ENCODE assay signal across 19 mouse cellular contexts in genomic region chr2:34549469-34549868, GRCm38 (mm10).
DNase-seq lines count a peak whose midpoint lies in the region; ATAC-seq lines count a peak whose summit lies in the region.
"Had no signal": no experiment of that assay in that cellular context is flagged by ENCODE, and none has a peak within 500 bp of the region (broad histone marks: within the 10 kb centered on the region; RNA-seq: fewer than 3 reads in every experiment).

No protein-coding gene starts in this region.

- DNase-seq in heart, embryonic 10.5 days (ENCODE audit: low spot score), result no peak
- DNase-seq in heart, postnatal 36 days, result no peak
- DNase-seq in hindbrain, embryonic 10.5 days (ENCODE audit: low spot score), result no peak
- DNase-seq in hindbrain, embryonic 14.5 days (ENCODE audit: low spot score), result no peak
- peak; percentile 22 for DNase-seq in ovary, postnatal 36 days (ENCODE audit: low spot score)
- no peak for DNase-seq in ovary, adult 18-20 months (ENCODE audit: low spot score)
- no peak for DNase-seq in thymus, postnatal 4 days
- DNase-seq: B cell, adult 2 months; cerebellum, adult 11-12 months; cerebellum, postnatal 25 days; gastrocnemius, postnatal 14 days; kidney, adult 18-20 months; layer of hippocampus, postnatal 36 days; liver; liver, postnatal 0 days; lung, postnatal 36 days; right cerebral cortex, postnatal 14 days had no signal

- H3K9ac ChIP-seq in hindbrain, embryonic 14.5 days, result no peak overlapping the region
- H3K9ac ChIP-seq: forebrain, embryonic 13.5 days; liver, postnatal 0 days; neural tube, embryonic 12.5 days had no signal

- 51% methylated on average over 7 of the region's 7 CpGs for WGBS in heart, embryonic 10.5 days
- WGBS in hindbrain, embryonic 10.5 days, result 58% methylated on average over 7 of the region's 7 CpGs
- WGBS in hindbrain, embryonic 14.5 days, result 67% methylated on average over 7 of the region's 7 CpGs

- H3K36me3 ChIP-seq in heart, embryonic 10.5 days, result no peaks in the 10 kb centered on the region
- no peaks in the 10 kb centered on the region for H3K36me3 ChIP-seq in hindbrain, embryonic 10.5 days
- H3K36me3 ChIP-seq in hindbrain, embryonic 14.5 days (replicated peaks; ENCODE audit: control insufficient read depth, insufficient read depth), result no peaks in the 10 kb centered on the region
- H3K36me3 ChIP-seq: neural tube, embryonic 12.5 days had no signal

- H3K9me3 ChIP-seq in heart, embryonic 10.5 days, result no peaks in the 10 kb centered on the region
- no peaks in the 10 kb centered on the region for H3K9me3 ChIP-seq in hindbrain, embryonic 10.5 days
- H3K9me3 ChIP-seq in hindbrain, embryonic 14.5 days (ENCODE audit: control insufficient read depth, low read length), result no peaks in the 10 kb centered on the region
- H3K9me3 ChIP-seq: forebrain, embryonic 13.5 days; neural tube, embryonic 12.5 days had no signal

- peaks cover 48% of the 10 kb centered on the region for H3K4me1 ChIP-seq in heart, embryonic 10.5 days
- H3K4me1 ChIP-seq in hindbrain, embryonic 10.5 days (replicated peaks), result peaks cover 15% of the 10 kb centered on the region
- H3K4me1 ChIP-seq in hindbrain, embryonic 14.5 days (replicated peaks; ENCODE audit: control insufficient read depth, insufficient read depth, low read length), result no peaks in the 10 kb centered on the region

- intact Hi-C loops in heart, postnatal 36 days (cut with DNase I), result no loop called here

- H3K27ac ChIP-seq in heart, embryonic 10.5 days, result peak overlapping the region; percentile 73
- peak overlapping the region; percentile 40; the same call in 1 of the 2 replicates for H3K27ac ChIP-seq in hindbrain, embryonic 10.5 days
- H3K27ac ChIP-seq in hindbrain, embryonic 14.5 days, result no peak overlapping the region
- H3K27ac ChIP-seq: forebrain, embryonic 13.5 days; neural tube, embryonic 12.5 days had no signal

- H3K4me3 ChIP-seq in heart, embryonic 10.5 days, result no peak overlapping the region
- H3K4me3 ChIP-seq in hindbrain, embryonic 10.5 days, result no peak overlapping the region
- no peak overlapping the region for H3K4me3 ChIP-seq in hindbrain, embryonic 14.5 days (replicated peaks; ENCODE audit: low read length)
- H3K4me3 ChIP-seq: forebrain, embryonic 13.5 days; neural tube, embryonic 12.5 days had no signal

- ATAC-seq in hindbrain, embryonic 14.5 days (ENCODE audit: low FRiP score), result no peak
- ATAC-seq: forebrain, embryonic 13.5 days; liver, postnatal 0 days had no signal

- no peak overlapping the region for H3K4me2 ChIP-seq in hindbrain, embryonic 14.5 days (replicated peaks)
- H3K4me2 ChIP-seq: forebrain, embryonic 13.5 days; neural tube, embryonic 12.5 days had no signal

- H3K27me3 ChIP-seq in heart, embryonic 10.5 days (ENCODE audit: insufficient read depth, poor library complexity, severe bottlenecking), result no peaks in the 10 kb centered on the region
- H3K27me3 ChIP-seq in hindbrain, embryonic 10.5 days (ENCODE audit: insufficient read depth, poor library complexity, severe bottlenecking), result no peaks in the 10 kb centered on the region
- H3K27me3 ChIP-seq in hindbrain, embryonic 14.5 days (ENCODE audit: control insufficient read depth, insufficient read depth, low read length), result no peaks in the 10 kb centered on the region
- H3K27me3 ChIP-seq: forebrain, embryonic 13.5 days; neural tube, embryonic 12.5 days had no signal
